In the genomic region with DNA sequence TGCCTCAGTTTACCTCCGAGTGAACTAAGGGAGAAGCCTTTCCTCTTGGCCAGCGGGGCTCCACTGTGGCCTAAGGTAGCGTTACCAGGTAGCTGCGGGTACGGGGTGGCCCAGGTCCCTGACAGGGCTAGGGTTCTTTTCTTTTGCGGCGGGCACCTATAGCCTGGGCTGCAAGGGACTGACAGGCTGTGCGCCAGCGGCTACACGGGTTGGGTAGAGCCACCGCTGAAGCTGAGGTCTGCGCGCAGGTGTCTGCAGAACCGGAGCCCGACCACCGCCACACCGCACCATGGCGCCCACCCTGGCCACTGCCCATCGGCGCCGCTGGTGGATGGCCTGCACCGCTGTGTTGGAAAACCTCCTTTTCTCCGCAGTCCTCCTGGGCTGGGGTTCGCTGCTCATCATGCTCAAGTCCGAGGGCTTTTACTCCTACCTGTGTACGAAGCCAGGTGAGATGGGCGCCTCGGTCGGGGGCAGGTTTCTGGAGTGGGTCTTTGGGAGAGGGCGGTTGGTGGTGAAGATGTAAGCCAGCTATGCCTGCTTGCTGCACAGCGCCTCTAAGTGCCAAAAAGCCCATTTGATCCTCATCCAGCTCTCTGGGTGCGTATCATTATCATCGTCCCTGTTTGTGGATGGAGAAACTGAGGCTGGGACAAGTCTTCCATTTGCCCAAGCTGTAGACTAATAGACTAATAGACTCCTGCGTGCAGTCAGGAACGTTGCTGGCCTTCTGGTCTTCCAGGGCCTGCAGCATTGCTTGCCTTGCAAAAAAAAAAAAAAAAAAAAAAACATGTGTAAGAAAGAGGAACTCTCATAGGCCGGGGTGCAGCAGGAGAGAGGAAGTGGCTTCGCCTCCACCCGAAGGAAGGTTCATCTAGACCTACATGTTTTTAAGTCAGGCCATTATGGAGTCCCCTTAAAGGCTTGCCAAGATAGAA, we compare ENCODE assay signal across 7 mouse cellular contexts. TPM values are rescaled to one million over a fixed set of nuclear protein-coding genes. Genes with fewer than 3 reads are reported as not detected.
A peak's percentile ranks its signal among the peaks of the same experiment; 100 is the strongest.
DNase-seq lines count a peak whose midpoint lies in the region; ATAC-seq lines count a peak whose summit lies in the region.

No protein-coding gene starts in this region.

- peak; percentile 54 to 65 for DNase-seq in left cerebral cortex, postnatal 25 days (ENCODE audit: low spot score in 2 of 2)
- DNase-seq in left cerebral cortex, postnatal 14 days (ENCODE audit: low spot score in 2 of 2): no peak
- peak; percentile 32 for DNase-seq in left cerebral cortex, postnatal 4 days
- DNase-seq in thymus, adult 18-20 months: peak; percentile 52 to 74

- 11% methylated on average over 38 of the region's 38 CpGs for WGBS in forebrain, embryonic 16.5 days
- 12% methylated on average over 38 of the region's 38 CpGs for WGBS in midbrain, embryonic 15.5 days

- intact Hi-C loops in left cerebral cortex, postnatal 25 days (cut with DNase I): no loop called here
- intact Hi-C loops in left cerebral cortex, postnatal 14 days (cut with DNase I): no loop called here
- intact Hi-C loops in left cerebral cortex, postnatal 4 days (cut with DNase I): loop anchor here (5.0 kb wide), 1 partner anchor 40 kb away; no protein-coding TSS in a partner anchor

- H3K4me2 ChIP-seq in forebrain, embryonic 16.5 days (ENCODE audit: low read length): peak overlapping the region; percentile 95
- H3K4me2 ChIP-seq in midbrain, embryonic 15.5 days: peak overlapping the region; percentile 90

- H3K4me1 ChIP-seq in brown adipose tissue, adult 24 weeks (ENCODE audit: control insufficient read depth, insufficient read depth, insufficient read length, low read length): peaks cover 26% of the 10 kb centered on the region
- H3K4me1 ChIP-seq in forebrain, embryonic 16.5 days (replicated peaks; ENCODE audit: control insufficient read depth, insufficient read depth, low read length): peaks cover 28% of the 10 kb centered on the region
- peaks cover 37% of the 10 kb centered on the region for H3K4me1 ChIP-seq in midbrain, embryonic 15.5 days

- no peaks in the 10 kb centered on the region for H3K9me3 ChIP-seq in forebrain, embryonic 16.5 days (ENCODE audit: control insufficient read depth, low read length)
- H3K9me3 ChIP-seq in midbrain, embryonic 15.5 days: no peaks in the 10 kb centered on the region

- no peaks in the 10 kb centered on the region for H3K27me3 ChIP-seq in forebrain, embryonic 16.5 days (replicated peaks; ENCODE audit: control insufficient read depth, insufficient read depth, low read length)
- no peaks in the 10 kb centered on the region for H3K27me3 ChIP-seq in midbrain, embryonic 15.5 days (replicated peaks)

- H3K4me3 ChIP-seq in brown adipose tissue, adult 24 weeks (ENCODE audit: insufficient read depth, low read depth, low read length): peak overlapping the region; percentile 94
- peak overlapping the region; percentile 78 for H3K4me3 ChIP-seq in forebrain, embryonic 16.5 days (replicated peaks; ENCODE audit: low read length)
- H3K4me3 ChIP-seq in midbrain, embryonic 15.5 days: peak overlapping the region; percentile 80

- peak overlapping the region; percentile 82 for H3K9ac ChIP-seq in forebrain, embryonic 16.5 days (replicated peaks; ENCODE audit: low read depth, low read length)
- peak overlapping the region; percentile 88 for H3K9ac ChIP-seq in midbrain, embryonic 15.5 days

- no peaks in the 10 kb centered on the region for H3K36me3 ChIP-seq in forebrain, embryonic 16.5 days (ENCODE audit: control insufficient read depth, insufficient read depth)
- no peaks in the 10 kb centered on the region for H3K36me3 ChIP-seq in midbrain, embryonic 15.5 days (replicated peaks)

- peak overlapping the region; percentile 92 for H3K27ac ChIP-seq in brown adipose tissue, adult 24 weeks (replicated peaks; ENCODE audit: low read depth, low read length)
- peak overlapping the region; percentile 96 for H3K27ac ChIP-seq in forebrain, embryonic 16.5 days (ENCODE audit: low read length)
- peak overlapping the region; percentile 98 for H3K27ac ChIP-seq in midbrain, embryonic 15.5 days

- 0 out of 2 replicates have a peak, but pooled peaks have one; percentile 5 for ATAC-seq in forebrain, embryonic 16.5 days
- peak; percentile 20 for ATAC-seq in midbrain, embryonic 15.5 days (replicated peaks)

RNA-seq across cellular contexts. Expression of a gene that starts 1.1 kb away (rescaled TPM):
- total RNA-seq in left cerebral cortex, postnatal 25 days (2021): 10 to 100 TPM; 50.3 to 59.4 TPM
- 10 to 100 TPM; 53.0 to 61.5 TPM for total RNA-seq in left cerebral cortex, postnatal 14 days (2021)
- polyA plus RNA-seq in brown adipose tissue, adult 24 weeks (2012; ENCODE audit: insufficient read depth, insufficient read length, missing spikeins): 13.4 and 14.5 TPM in 2 replicates
- 12.5 and 16.4 TPM in 2 replicates for polyA plus RNA-seq in forebrain, embryonic 16.5 days (2015; fragmentation: Nextera tagmentation; extraction: Ambion mirVana)
- total RNA-seq in left cerebral cortex, postnatal 4 days (2021): 10 to 100 TPM; 43.5 to 51.1 TPM
- polyA plus RNA-seq in midbrain, embryonic 15.5 days (2015; fragmentation: Nextera tagmentation; extraction: Ambion mirVana): 17.7 and 20.2 TPM in 2 replicates

RNA-seq across cellular contexts. Expression of a gene that starts 19.3 kb away (rescaled TPM):
- 1 to 10 TPM; 1.7 to 2.1 TPM for total RNA-seq in left cerebral cortex, postnatal 25 days (2021)
- 1 to 10 TPM; 3.0 to 3.3 TPM for total RNA-seq in left cerebral cortex, postnatal 14 days (2021)
- polyA plus RNA-seq in brown adipose tissue, adult 24 weeks (2012; ENCODE audit: insufficient read depth, insufficient read length, missing spikeins): 3.4 and 5.3 TPM in 2 replicates
- 3.6 and 4.2 TPM in 2 replicates for polyA plus RNA-seq in forebrain, embryonic 16.5 days (2015; fragmentation: Nextera tagmentation; extraction: Ambion mirVana)
- total RNA-seq in left cerebral cortex, postnatal 4 days (2021): 1 to 10 TPM; 3.0 to 3.5 TPM
- 4.6 and 5.2 TPM in 2 replicates for polyA plus RNA-seq in midbrain, embryonic 15.5 days (2015; fragmentation: Nextera tagmentation; extraction: Ambion mirVana)

RNA-seq across cellular contexts. Expression of a gene that starts 22.7 kb away (rescaled TPM):
- 1 to 10 TPM; 2.0 to 2.7 TPM for total RNA-seq in left cerebral cortex, postnatal 25 days (2021)
- total RNA-seq in left cerebral cortex, postnatal 14 days (2021): 1 to 10 TPM; 2.0 to 2.5 TPM
- polyA plus RNA-seq in brown adipose tissue, adult 24 weeks (2012; ENCODE audit: insufficient read depth, insufficient read length, missing spikeins): 42.3 and 47.1 TPM in 2 replicates
- 1.2 and 1.3 TPM in 2 replicates for polyA plus RNA-seq in forebrain, embryonic 16.5 days (2015; fragmentation: Nextera tagmentation; extraction: Ambion mirVana)
- 1 to 10 TPM; 1.8 to 1.9 TPM for total RNA-seq in left cerebral cortex, postnatal 4 days (2021)
- polyA plus RNA-seq in midbrain, embryonic 15.5 days (2015; fragmentation: Nextera tagmentation; extraction: Ambion mirVana): 1.9 and 2.0 TPM in 2 replicates

RNA-seq across cellular contexts. Expression of a gene that starts 46.0 kb away (rescaled TPM):
- 100 to 1,000 TPM; 120 to 127 TPM for total RNA-seq in left cerebral cortex, postnatal 25 days (2021)
- total RNA-seq in left cerebral cortex, postnatal 14 days (2021): 100 to 1,000 TPM; 115 to 116 TPM
- 57.2 and 61.0 TPM in 2 replicates for polyA plus RNA-seq in brown adipose tissue, adult 24 weeks (2012; ENCODE audit: insufficient read depth, insufficient read length, missing spikeins)
- 54.8 and 58.5 TPM in 2 replicates for polyA plus RNA-seq in forebrain, embryonic 16.5 days (2015; fragmentation: Nextera tagmentation; extraction: Ambion mirVana)
- total RNA-seq in left cerebral cortex, postnatal 4 days (2021): 100 to 1,000 TPM; 136 to 137 TPM
- polyA plus RNA-seq in midbrain, embryonic 15.5 days (2015; fragmentation: Nextera tagmentation; extraction: Ambion mirVana): 54.8 and 56.4 TPM in 2 replicates

RNA-seq across cellular contexts. Expression of a gene that starts 55.3 kb away (rescaled TPM):
- 100 to 1,000 TPM; 330 to 346 TPM for total RNA-seq in left cerebral cortex, postnatal 25 days (2021)
- total RNA-seq in left cerebral cortex, postnatal 14 days (2021): 100 to 1,000 TPM; 336 to 338 TPM
- 75.9 and 86.5 TPM in 2 replicates for polyA plus RNA-seq in brown adipose tissue, adult 24 weeks (2012; ENCODE audit: insufficient read depth, insufficient read length, missing spikeins)
- polyA plus RNA-seq in forebrain, embryonic 16.5 days (2015; fragmentation: Nextera tagmentation; extraction: Ambion mirVana): 86.1 and 90.2 TPM in 2 replicates
- 100 to 1,000 TPM; 249 to 259 TPM for total RNA-seq in left cerebral cortex, postnatal 4 days (2021)
- 103 and 116 TPM in 2 replicates for polyA plus RNA-seq in midbrain, embryonic 15.5 days (2015; fragmentation: Nextera tagmentation; extraction: Ambion mirVana)

Comparison
In these comparisons a context has a peak if more than half of its experiments do, and no peak if none do; other contexts are left out.
1. DNase-seq: peak in left cerebral cortex, postnatal 25 days (2 of 2), left cerebral cortex, postnatal 4 days (single experiment) and thymus, adult 18-20 months (2 of 2); none in left cerebral cortex, postnatal 14 days (0 of 2).
2. Peak in every context shown above with its lines, with median percentiles within 50 percentile points of each other: H3K27ac ChIP-seq and H3K4me3 ChIP-seq.